Mouse (Mus musculus) frontal cortex, postnatal 36 days (tissue): ENCODE data around the gene Cldn11.

Experiments
- DNase-seq, 2 experiments: peaks; one replicate each; pipeline ENCODE4 v3.0.0; 2022; ENCODE audit warnings: low spot score in 2 of 2

Gene Cldn11

GRCm38 (mm10) chr3:31160046-31160445 lies 10.3 kb downstream of the Cldn11 start:
- no peak for DNase-seq

- no peak for DNase-seq
Measured at GRCm38 (mm10) chr3:31161336-31161735, 11.6 kb downstream of the Cldn11 start.

GRCm38 (mm10) chr3:31162860-31163259 lies 13.1 kb downstream of the Cldn11 start:
- DNase-seq, result no peak

- DNase-seq, result no peak
Measured at GRCm38 (mm10) chr3:31165803-31166202, 16.1 kb downstream of the Cldn11 start.

- peak; percentile 26 to 28 for DNase-seq
Measured at GRCm38 (mm10) chr3:31166365-31166871, 16.7 kb downstream of the Cldn11 start.

- DNase-seq, result no peak
Measured at GRCm38 (mm10) chr3:31190342-31190741, 40.6 kb downstream of the Cldn11 start.

- no peak for DNase-seq
Measured at GRCm38 (mm10) chr3:31191402-31191801, 41.7 kb downstream of the Cldn11 start.

GRCm38 (mm10) chr3:31199162-31199877 lies 49.6 kb downstream of the Cldn11 start:
- DNase-seq, result no peak

GRCm38 (mm10) chr3:31203947-31204346 lies 54.2 kb downstream of the Cldn11 start:
- no peak for DNase-seq

- no peak for DNase-seq
Measured at GRCm38 (mm10) chr3:31205167-31205566, 55.4 kb downstream of the Cldn11 start.

GRCm38 (mm10) chr3:31208046-31208445 lies 58.3 kb downstream of the Cldn11 start:
- DNase-seq, result no peak

- DNase-seq, result no peak
Measured at GRCm38 (mm10) chr3:31208458-31208994, 58.8 kb downstream of the Cldn11 start.

GRCm38 (mm10) chr3:31209001-31209400 lies 59.3 kb downstream of the Cldn11 start:
- DNase-seq, result no peak

GRCm38 (mm10) chr3:31212205-31213038 lies 62.7 kb downstream of the Cldn11 start:
- DNase-seq, result no peak

GRCm38 (mm10) chr3:31213802-31214201 lies 64.1 kb downstream of the Cldn11 start:
- DNase-seq, result no peak
